Mouse (Mus musculus) forebrain, embryonic 15.5 days (tissue): Measurements from ENCODE around the gene Wfdc11. TPM values are rescaled to one million over a fixed set of nuclear protein-coding genes. Genes with fewer than 3 reads are reported as not detected.
A peak's percentile ranks its signal among the peaks of the same experiment; 100 is the strongest.

ENCODE experiments used
- ATAC-seq: fragments of 200-750 bp; cut with Nextera tagmentation; replicated peaks from 2 replicates; pipeline ENCODE4 v1.8.0; 2017; ENCODE audit warnings: mild to moderate bottlenecking, moderate TSS enrichment, moderate library complexity
- H3K27ac ChIP-seq: fragments of 300-500 bp; sonication (generic); replicated peaks from 2 replicates; pipeline ENCODE4 v1.5.1; 2015; ENCODE audit warnings: mild to moderate bottlenecking, inconsistent platforms
- H3K27me3 ChIP-seq: fragments of 300-500 bp; sonication (generic); 2 replicates; pipeline ENCODE4 v1.6.1; 2015; ENCODE audit warnings: inconsistent platforms
- H3K36me3 ChIP-seq: fragments of 300-500 bp; sonication (generic); 2 replicates; pipeline ENCODE4 v1.6.1; 2015; ENCODE audit warnings: mild to moderate bottlenecking, inconsistent platforms
- H3K4me1 ChIP-seq: fragments of 300-500 bp; sonication (generic); 2 replicates; pipeline ENCODE4 v1.6.1; 2015; ENCODE audit warnings: inconsistent platforms
- H3K4me2 ChIP-seq: fragments of 300-500 bp; sonication (generic); replicated peaks from 2 replicates; pipeline ENCODE4 v1.6.1; 2015; ENCODE audit warnings: mild to moderate bottlenecking, inconsistent platforms
- H3K4me3 ChIP-seq: fragments of 300-500 bp; sonication (generic); 2 replicates; pipeline ENCODE4 v1.5.1; 2015; ENCODE audit warnings: mild to moderate bottlenecking, inconsistent platforms
- H3K9ac ChIP-seq: fragments of 300-500 bp; sonication (generic); replicated peaks from 2 replicates; pipeline ENCODE4 v1.6.1; 2015; ENCODE audit warnings: mild to moderate bottlenecking, inconsistent platforms
- H3K9me3 ChIP-seq: fragments of 300-500 bp; sonication (generic); 2 replicates; pipeline ENCODE4 v1.6.1; 2016; ENCODE audit warnings: inconsistent platforms
- WGBS: fragments of 180-500 bp; shearing (Covaris S2); methylation state at CpG from one replicate; pipeline ENCODE4 v1.1.7; 2015; ENCODE audit warnings: mixed read lengths; 5-methylcytosine and 5-hydroxymethylcytosine counted together
- polyA plus RNA-seq: library from polyadenylated mRNA; unstranded; fragments of >200 nt; fragmentation: Nextera tagmentation; extraction: Ambion mirVana; gene quantifications from 2 replicates; pipeline ENCODE4 v1.2.1, GENCODE M21; 2015

The Wfdc11 gene
- polyA plus RNA-seq, 1 experiment from 2014 or later: not detected

GRCm38 (mm10) chr2:164678848-164679625, 5.2 kb upstream of the Wfdc11 start:
- Histone ChIP-seq H3K4me1 (peaks cover 7% of the 10 kb centered on the region; the same call in 1 of the 2 replicates), H3K27ac (no peak overlapping the region), H3K4me2 (peak overlapping the region; percentile 43), H3K36me3 (no peaks in the 10 kb centered on the region), H3K27me3 (no peaks in the 10 kb centered on the region), H3K9ac (no peak overlapping the region), H3K9me3 (no peaks in the 10 kb centered on the region), H3K4me3 (peak overlapping the region; percentile 32)
- WGBS: 24% methylated on average over 19 of the region's 19 CpGs
- peak; percentile 64; the same call in 1 of the 2 replicates for ATAC-seq

- H3K4me1 ChIP-seq: peaks cover 7% of the 10 kb centered on the region; the same call in 1 of the 2 replicates
- H3K36me3 ChIP-seq: no peaks in the 10 kb centered on the region
- H3K4me2 ChIP-seq: no peak overlapping the region
- H3K9ac ChIP-seq: no peak overlapping the region
- 87% methylated on average over 16 of the region's 16 CpGs for WGBS
- no peak for ATAC-seq
- H3K4me3 ChIP-seq: no peak overlapping the region
- no peaks in the 10 kb centered on the region for H3K9me3 ChIP-seq
- no peak overlapping the region for H3K27ac ChIP-seq
- H3K27me3 ChIP-seq: no peaks in the 10 kb centered on the region
Measured at GRCm38 (mm10) chr2:164676916-164677685, 3.2 kb upstream of the Wfdc11 start.

- peaks cover 7% of the 10 kb centered on the region; the same call in 1 of the 2 replicates for H3K4me1 ChIP-seq
- no peak overlapping the region for H3K4me2 ChIP-seq
- no peaks in the 10 kb centered on the region for H3K27me3 ChIP-seq
- no peak overlapping the region for H3K9ac ChIP-seq
- no peaks in the 10 kb centered on the region for H3K36me3 ChIP-seq
- ATAC-seq: no peak
- no peak overlapping the region for H3K4me3 ChIP-seq
- H3K27ac ChIP-seq: no peak overlapping the region
- WGBS: 80% methylated on average over 7 of the region's 7 CpGs
- no peaks in the 10 kb centered on the region for H3K9me3 ChIP-seq
Measured at GRCm38 (mm10) chr2:164676103-164676502, 2.2 kb upstream of the Wfdc11 start.

- H3K9ac ChIP-seq: no peak overlapping the region
- H3K4me2 ChIP-seq: no peak overlapping the region
- no peaks in the 10 kb centered on the region for H3K27me3 ChIP-seq
- 22% methylated on average over 1 of the region's 1 CpGs for WGBS
- no peaks in the 10 kb centered on the region for H3K36me3 ChIP-seq
- no peaks in the 10 kb centered on the region for H3K4me1 ChIP-seq
- H3K27ac ChIP-seq: no peak overlapping the region
- no peaks in the 10 kb centered on the region for H3K9me3 ChIP-seq
- no peak for ATAC-seq
- no peak overlapping the region for H3K4me3 ChIP-seq
Measured at GRCm38 (mm10) chr2:164670938-164671337, 2.9 kb downstream of the Wfdc11 start.

- 81% methylated on average over 5 of the region's 5 CpGs for WGBS
- no peak overlapping the region for H3K9ac ChIP-seq
- no peak overlapping the region for H3K27ac ChIP-seq
- H3K4me1 ChIP-seq: no peaks in the 10 kb centered on the region
- no peak overlapping the region for H3K4me3 ChIP-seq
- no peak for ATAC-seq
- no peaks in the 10 kb centered on the region for H3K9me3 ChIP-seq
- no peaks in the 10 kb centered on the region for H3K36me3 ChIP-seq
- H3K4me2 ChIP-seq: no peak overlapping the region
- H3K27me3 ChIP-seq: no peaks in the 10 kb centered on the region
Measured at GRCm38 (mm10) chr2:164670261-164670660, 3.6 kb downstream of the Wfdc11 start.

GRCm38 (mm10) chr2:164664851-164665250, 9.0 kb downstream of the Wfdc11 start:
- H3K27me3 ChIP-seq: no peaks in the 10 kb centered on the region
- no peaks in the 10 kb centered on the region for H3K9me3 ChIP-seq
- no peaks in the 10 kb centered on the region for H3K4me1 ChIP-seq
- no peak overlapping the region for H3K9ac ChIP-seq
- no peak overlapping the region for H3K4me2 ChIP-seq
- no peaks in the 10 kb centered on the region for H3K36me3 ChIP-seq
- H3K4me3 ChIP-seq: no peak overlapping the region
- no peak for ATAC-seq
- 90% methylated on average over 7 of the region's 7 CpGs for WGBS
- H3K27ac ChIP-seq: no peak overlapping the region

- WGBS: 83% methylated on average over 9 of the region's 9 CpGs
- Histone ChIP-seq H3K4me1 (no peaks in the 10 kb centered on the region), H3K27ac (no peak within 1 kb of the TSS), H3K9ac (no peak within 1 kb of the TSS), H3K27me3 (no peaks in the 10 kb centered on the region), H3K4me2 (no peak within 1 kb of the TSS), H3K9me3 (no peaks in the 10 kb centered on the region), H3K36me3 (no peaks in the 10 kb centered on the region), H3K4me3 (no peak within 1 kb of the TSS)
- ATAC-seq: no peak
Measured at GRCm38 (mm10) chr2:164656483-164656882, 17.4 kb downstream of the Wfdc11 start, which contains the start of gene Wfdc9. TSS of gene Wfdc9 (minus strand) at chr2:164656583.

GRCm38 (mm10) chr2:164655858-164656257, 18.0 kb downstream of the Wfdc11 start, which contains the start of gene Wfdc10:
TSS of gene Wfdc10 (plus strand) at chr2:164656046.
- WGBS: 20% methylated on average over 11 of the region's 11 CpGs
- Histone ChIP-seq H3K4me1 (no peaks in the 10 kb centered on the region), H3K4me2 (no peak within 1 kb of the TSS), H3K36me3 (no peaks in the 10 kb centered on the region), H3K27ac (no peak within 1 kb of the TSS), H3K9ac (no peak within 1 kb of the TSS), H3K9me3 (no peaks in the 10 kb centered on the region), H3K27me3 (no peaks in the 10 kb centered on the region), H3K4me3 (no peak within 1 kb of the TSS)
- no peak for ATAC-seq

- Histone ChIP-seq H3K9me3 (no peaks in the 10 kb centered on the region), H3K9ac (no peak overlapping the region), H3K4me1 (no peaks in the 10 kb centered on the region), H3K4me2 (no peak overlapping the region), H3K27ac (no peak overlapping the region), H3K36me3 (no peaks in the 10 kb centered on the region), H3K27me3 (no peaks in the 10 kb centered on the region), H3K4me3 (no peak overlapping the region)
- ATAC-seq: no peak
- 60% methylated on average over 13 of the region's 13 CpGs for WGBS
Measured at GRCm38 (mm10) chr2:164641881-164642673, 31.8 kb downstream of the Wfdc11 start.

- no peak overlapping the region for H3K27ac ChIP-seq
- H3K4me2 ChIP-seq: no peak overlapping the region
- ATAC-seq: no peak
- WGBS: 68% methylated on average over 7 of the region's 7 CpGs
- H3K9ac ChIP-seq: no peak overlapping the region
- no peak overlapping the region for H3K4me3 ChIP-seq
- no peaks in the 10 kb centered on the region for H3K27me3 ChIP-seq
- H3K9me3 ChIP-seq: no peaks in the 10 kb centered on the region
- H3K4me1 ChIP-seq: no peaks in the 10 kb centered on the region
- no peaks in the 10 kb centered on the region for H3K36me3 ChIP-seq
Measured at GRCm38 (mm10) chr2:164641129-164641528, 32.8 kb downstream of the Wfdc11 start.

- Histone ChIP-seq H3K36me3 (no peaks in the 10 kb centered on the region), H3K27ac (no peak within 1 kb of the TSS), H3K9me3 (no peaks in the 10 kb centered on the region), H3K27me3 (no peaks in the 10 kb centered on the region), H3K9ac (no peak within 1 kb of the TSS), H3K4me1 (no peaks in the 10 kb centered on the region), H3K4me2 (no peak within 1 kb of the TSS), H3K4me3 (no peak within 1 kb of the TSS)
- ATAC-seq: no peak
- 87% methylated on average over 3 of the region's 3 CpGs for WGBS
Measured at GRCm38 (mm10) chr2:164638696-164639095, 35.2 kb downstream of the Wfdc11 start, which contains the start of gene Wfdc16. TSS of gene Wfdc16 (minus strand) at chr2:164638796.

- no peaks in the 10 kb centered on the region for H3K9me3 ChIP-seq
- H3K27me3 ChIP-seq: no peaks in the 10 kb centered on the region
- H3K36me3 ChIP-seq: no peaks in the 10 kb centered on the region
- no peaks in the 10 kb centered on the region for H3K4me1 ChIP-seq
- H3K27ac ChIP-seq: no peak overlapping the region
- no peak overlapping the region for H3K4me2 ChIP-seq
- H3K4me3 ChIP-seq: no peak overlapping the region
- H3K9ac ChIP-seq: no peak overlapping the region
- WGBS: 81% methylated on average over 9 of the region's 9 CpGs
- ATAC-seq: no peak
Measured at GRCm38 (mm10) chr2:164635266-164635665, 38.6 kb downstream of the Wfdc11 start.
